Mouse (Mus musculus) brain, embryonic 14.5 days (tissue): ENCODE results near the gene Phospho1. TPM values are rescaled to one million over a fixed set of nuclear protein-coding genes. Genes with fewer than 3 reads are reported as not detected.

Experiments used
- DNase-seq: peaks from one replicate; pipeline ENCODE4 v3.0.0-alpha.2; 2011; ENCODE audit warnings: low read depth
- CTCF ChIP-seq: fragments of 200-500 bp; IDR thresholded peaks from 2 replicates; pipeline ENCODE4 v1.5.1; 2012; ENCODE audit warnings: inconsistent platforms, mild to moderate bottlenecking, moderate library complexity, borderline replicate concordance; ENCODE audit not compliant: insufficient read depth, insufficient read length; ENCODE audit errors: extremely low read depth
- POLR2A ChIP-seq: fragments of 200-500 bp; IDR thresholded peaks from 2 replicates; pipeline ENCODE4 v1.6.1; 2012; ENCODE audit warnings: mild to moderate bottlenecking, inconsistent platforms, borderline replicate concordance; ENCODE audit not compliant: poor library complexity, insufficient read depth, insufficient read length, severe bottlenecking; ENCODE audit errors: extremely low read depth
- polyA plus RNA-seq: library from polyadenylated mRNA; depleted of rRNA; stranded (reverse); fragments of >200 nt; gene quantifications from 2 replicates; pipeline ENCODE4 v1.2.3, GENCODE M21; 2012

Gene Phospho1
- polyA plus RNA-seq, 1 experiment = 9.9 TPM

DNA sequence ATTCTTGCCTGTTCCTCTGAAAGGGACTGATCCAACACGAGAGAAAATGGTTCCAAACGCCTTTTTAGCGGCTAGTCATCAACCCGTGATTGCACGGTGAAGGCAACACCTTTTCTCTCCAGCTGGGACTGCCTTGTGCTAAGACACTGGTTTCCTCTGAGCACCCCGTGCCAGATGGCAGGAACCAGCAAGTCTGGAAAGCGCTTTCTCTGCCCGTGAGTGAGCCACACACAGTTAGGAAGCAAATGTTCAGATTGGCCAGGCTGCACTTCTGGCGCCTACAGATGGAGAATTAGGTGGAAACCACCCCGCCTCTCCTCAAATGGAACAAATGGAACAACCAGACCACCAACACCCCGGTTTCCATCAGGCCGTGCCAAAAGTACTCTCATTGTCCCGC is 32.5 kb upstream of the Phospho1 start:
- no peak for TF ChIP-seq CTCF
- no peak for TF ChIP-seq POLR2A
- DNase-seq = peak; percentile 65

DNA sequence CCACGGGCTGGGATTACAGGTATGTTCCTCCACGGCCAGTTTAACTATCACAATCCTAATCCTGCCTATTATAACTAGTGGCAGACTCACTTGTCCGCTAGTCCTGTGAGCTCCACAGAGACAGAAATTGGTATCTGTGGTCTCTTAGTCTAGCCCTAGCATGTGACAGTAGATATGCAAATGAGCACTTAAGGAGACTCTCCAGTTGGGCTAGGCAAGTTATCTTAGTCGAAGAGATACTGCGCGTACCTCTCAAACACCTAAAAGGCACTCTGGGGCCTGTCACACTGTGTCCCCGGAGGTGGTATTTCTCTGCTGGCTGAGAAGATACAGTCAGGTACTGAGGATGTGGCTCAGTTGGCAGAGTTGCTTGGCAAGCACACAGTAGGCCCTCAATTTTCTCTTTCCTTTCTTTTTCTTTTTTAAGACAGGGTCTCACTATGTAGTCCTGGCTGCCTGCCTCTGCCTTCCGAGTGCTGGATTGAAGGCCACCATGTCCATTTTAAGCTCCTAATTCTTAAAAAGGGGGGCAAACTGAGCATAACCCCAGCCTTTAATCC is 31.3 kb upstream of the Phospho1 start:
- no peak for DNase-seq

GRCm38 (mm10) chr11:95794201-95794600 is 30.1 kb upstream of the Phospho1 start:
- TF ChIP-seq POLR2A (no peak), CTCF (no peak)
- no peak for DNase-seq

More for the DNA sequence above, 31.3 kb upstream of the Phospho1 start:
- TF ChIP-seq CTCF (no peak), POLR2A (no peak)

GRCm38 (mm10) chr11:95795582-95795981 is 28.7 kb upstream of the Phospho1 start:
- DNase-seq = no peak
- no peak for TF ChIP-seq CTCF
- no peak for TF ChIP-seq POLR2A

DNA sequence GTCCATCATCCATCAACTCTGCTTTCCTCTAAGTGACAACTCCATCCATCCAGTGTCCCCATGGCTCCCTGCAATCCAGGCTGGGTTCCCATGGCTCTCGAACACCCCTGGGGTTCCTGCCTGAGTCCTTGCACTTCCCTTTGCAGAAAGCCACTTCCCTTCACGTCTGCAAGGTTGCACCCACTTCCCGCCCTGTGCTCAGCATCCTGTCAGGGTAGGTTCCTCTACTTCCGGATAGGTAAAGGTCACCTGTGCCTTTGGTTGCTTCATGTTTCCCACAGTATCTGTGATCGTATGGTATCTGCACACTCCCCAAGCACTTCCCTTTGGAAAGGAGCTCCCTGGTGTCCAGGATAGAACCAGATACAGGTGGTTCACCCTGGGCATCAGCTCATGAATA is 19.3 kb upstream of the Phospho1 start:
- no peak for TF ChIP-seq POLR2A
- TF ChIP-seq CTCF = no peak
- no peak for DNase-seq

- no peak for TF ChIP-seq POLR2A
- TF ChIP-seq CTCF = no peak
- DNase-seq = no peak
These were observed 18.8 kb upstream of the Phospho1 start for GRCm38 (mm10) chr11:95805527-95805926.

GRCm38 (mm10) chr11:95807884-95808283 is 16.4 kb upstream of the Phospho1 start:
- no peak for DNase-seq
- TF ChIP-seq CTCF = no peak
- no peak for TF ChIP-seq POLR2A

GRCm38 (mm10) chr11:95808448-95809011 is 15.8 kb upstream of the Phospho1 start:
- no peak for TF ChIP-seq CTCF
- TF ChIP-seq POLR2A = no peak
- no peak for DNase-seq

DNA sequence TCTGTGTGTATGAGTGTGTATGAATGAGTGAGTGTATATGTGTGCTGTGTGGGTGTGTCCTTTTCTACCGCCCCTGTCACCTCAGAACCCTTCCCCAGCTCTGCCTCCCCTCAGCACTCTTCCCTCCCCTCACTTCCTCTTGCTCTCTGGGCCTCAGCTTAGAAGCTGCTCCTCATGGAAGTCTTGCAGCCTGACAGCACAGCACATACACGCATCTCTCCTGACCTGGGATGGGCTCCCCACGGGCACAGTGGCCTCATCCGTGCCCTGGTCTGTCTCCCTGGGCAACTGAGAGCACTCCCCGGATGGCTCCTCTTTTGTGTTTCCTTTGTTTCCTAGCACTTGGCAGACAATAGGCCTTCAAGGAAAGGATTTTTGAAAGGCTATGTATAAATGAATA is 14.7 kb upstream of the Phospho1 start:
- TF ChIP-seq CTCF (no peak), POLR2A (no peak)
- no peak for DNase-seq

DNA sequence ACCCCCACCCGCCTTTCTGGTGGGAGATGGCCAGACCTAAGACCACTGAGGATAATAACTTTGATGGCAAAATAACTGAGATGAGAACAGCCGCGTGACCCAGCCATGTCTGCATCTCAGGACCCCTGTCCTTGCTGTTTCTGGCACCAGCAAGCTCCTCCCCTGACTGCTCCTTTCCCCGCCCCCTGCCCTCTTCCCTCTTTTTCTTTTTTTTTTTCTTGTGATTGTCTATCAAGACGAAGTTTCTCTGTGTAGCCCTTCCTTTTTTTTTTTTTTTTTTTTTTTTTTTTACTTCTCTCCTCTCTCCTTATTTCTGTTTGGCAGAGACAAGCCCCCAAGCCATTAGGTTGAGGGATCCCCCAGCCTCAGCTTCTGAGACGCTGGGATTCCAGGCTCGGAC is 13.5 kb upstream of the Phospho1 start:
- TF ChIP-seq POLR2A (no peak), CTCF (no peak)
- DNase-seq = no peak

GRCm38 (mm10) chr11:95811741-95812140 is 12.6 kb upstream of the Phospho1 start:
- TF ChIP-seq CTCF (no peak), POLR2A (no peak)
- DNase-seq = no peak

- TF ChIP-seq CTCF (no peak), POLR2A (no peak)
- DNase-seq = no peak
These were observed 12.1 kb upstream of the Phospho1 start for GRCm38 (mm10) chr11:95812224-95812623.
